Mouse (Mus musculus) c-Kit-positive CD71-negative TER-119-negative erythroid progenitor cells, embryonic 14.5 days (primary cell): ENCODE data around the gene Prss35.

Experiments
- DNase-seq: peaks from one replicate; pipeline ENCODE4 v3.0.0-alpha.2; 2013; ENCODE audit warnings: low read depth

Prss35 gene

GRCm38 (mm10) chr9:86734357-86734756, 9.1 kb upstream of the Prss35 start:
- DNase-seq, result no peak

GRCm38 (mm10) chr9:86734795-86735194, 8.7 kb upstream of the Prss35 start:
- DNase-seq, result no peak

- no peak for DNase-seq
Measured at GRCm38 (mm10) chr9:86736991-86737390, 6.5 kb upstream of the Prss35 start.

- no peak for DNase-seq
Measured at GRCm38 (mm10) chr9:86738067-86738466, 5.4 kb upstream of the Prss35 start.

- DNase-seq, result no peak
Measured at GRCm38 (mm10) chr9:86738801-86739200, 4.6 kb upstream of the Prss35 start.

GRCm38 (mm10) chr9:86739971-86740370, 3.5 kb upstream of the Prss35 start:
- no peak for DNase-seq

GRCm38 (mm10) chr9:86744041-86744440, 592 bp downstream of the Prss35 start:
- no peak for DNase-seq

GRCm38 (mm10) chr9:86745926-86746581, 2.6 kb downstream of the Prss35 start:
- peak; percentile 25 for DNase-seq

- no peak for DNase-seq
Measured at GRCm38 (mm10) chr9:86762477-86763376, 19.3 kb downstream of the Prss35 start.

- no peak for DNase-seq
Measured at GRCm38 (mm10) chr9:86764002-86764401, 20.6 kb downstream of the Prss35 start.

GRCm38 (mm10) chr9:86766991-86767390, 23.5 kb downstream of the Prss35 start:
- no peak for DNase-seq

- DNase-seq, result no peak
Measured at GRCm38 (mm10) chr9:86772897-86773296, 29.4 kb downstream of the Prss35 start.

GRCm38 (mm10) chr9:86773996-86774395, 30.5 kb downstream of the Prss35 start:
- no peak for DNase-seq

- no peak for DNase-seq
Measured at GRCm38 (mm10) chr9:86775374-86775773, 31.9 kb downstream of the Prss35 start.

- no peak for DNase-seq
Measured at GRCm38 (mm10) chr9:86777309-86777708, 33.9 kb downstream of the Prss35 start.

GRCm38 (mm10) chr9:86778212-86778611, 34.8 kb downstream of the Prss35 start:
- no peak for DNase-seq

GRCm38 (mm10) chr9:86781426-86781825, 38.0 kb downstream of the Prss35 start:
- DNase-seq, result no peak

- no peak for DNase-seq
Measured at GRCm38 (mm10) chr9:86782836-86783235, 39.4 kb downstream of the Prss35 start.

- DNase-seq, result no peak
Measured at GRCm38 (mm10) chr9:86789186-86789585, 45.7 kb downstream of the Prss35 start.

- no peak for DNase-seq
Measured at GRCm38 (mm10) chr9:86791927-86792326, 48.5 kb downstream of the Prss35 start.

- DNase-seq, result no peak
Measured at GRCm38 (mm10) chr9:86795236-86795635, 51.8 kb downstream of the Prss35 start.

- no peak for DNase-seq
Measured at GRCm38 (mm10) chr9:86797553-86797952, 54.1 kb downstream of the Prss35 start.

- DNase-seq, result no peak
Measured at GRCm38 (mm10) chr9:86798129-86798528, 54.7 kb downstream of the Prss35 start.
